Mouse (Mus musculus) CH12.LX (cell line): ENCODE results near the gene Ubash3b. TPM values are rescaled to one million over a fixed set of nuclear protein-coding genes. Genes with fewer than 3 reads are reported as not detected.

Experiments
- DNase-seq: peaks from one replicate; pipeline ENCODE4 v3.0.0-alpha.2; 2013; ENCODE audit errors: extremely low read depth
- H3K27ac ChIP-seq: 2 replicates; pipeline ENCODE4 v1.5.1; 2012; ENCODE audit warnings: low read depth, mild to moderate bottlenecking, control low read depth, moderate library complexity; ENCODE audit not compliant: insufficient read depth
- H3K27me3 ChIP-seq: replicated peaks from 2 replicates; pipeline ENCODE3; 2012; ENCODE audit warnings: inconsistent platforms
- H3K36me3 ChIP-seq, 2 experiments: replicated peaks in 1 of 2; 2 replicates each; pipeline versions ENCODE3 to v1.6.1; 2012; ENCODE audit warnings: inconsistent platforms in 1 of 2, low read length in 1 of 2, mild to moderate bottlenecking in 1 of 2, mixed read lengths in 1 of 2, moderate library complexity in 1 of 2; ENCODE audit not compliant: control insufficient read depth in 1 of 2, insufficient read depth in 1 of 2
- H3K4me1 ChIP-seq, 2 experiments: 2 replicates each; pipeline ENCODE4 v1.6.1; 2012; ENCODE audit warnings: inconsistent platforms in 1 of 2, moderate library complexity in 1 of 2; ENCODE audit not compliant: insufficient read depth in 2 of 2, control insufficient read depth in 1 of 2
- H3K4me2 ChIP-seq: 2 replicates; pipeline ENCODE4 v1.6.1; 2012; ENCODE audit warnings: low read depth, mild to moderate bottlenecking, control low read depth; ENCODE audit not compliant: poor library complexity, insufficient read depth, severe bottlenecking
- H3K4me3 ChIP-seq, 3 experiments: fragments of 150-350 bp in 1 of 3; sonication (generic) in 1 of 3; replicated peaks in 1 of 3; 2 replicates each; pipeline versions ENCODE3 to v1.5.1; 2011 to 2012; ENCODE audit warnings: low read depth in 2 of 3, low read length in 2 of 3, mild to moderate bottlenecking in 2 of 3, moderate library complexity in 2 of 3, control low read depth in 1 of 3, improper control_type of control experiment in 1 of 3, inconsistent platforms in 1 of 3, mixed read lengths in 1 of 3; ENCODE audit not compliant: poor library complexity in 1 of 3
- H3K79me2 ChIP-seq: replicated peaks from 2 replicates; pipeline ENCODE4 v1.6.1; 2012; ENCODE audit warnings: mild to moderate bottlenecking, moderate library complexity; ENCODE audit not compliant: control insufficient read depth, poor library complexity, insufficient read depth, severe bottlenecking; ENCODE audit errors: extremely low read depth
- H3K9ac ChIP-seq: 2 replicates; pipeline ENCODE4 v1.6.1; 2012; ENCODE audit warnings: low read depth, mild to moderate bottlenecking, control low read depth, moderate library complexity; ENCODE audit not compliant: insufficient read depth
- H3K9me3 ChIP-seq: replicated peaks from 2 replicates; pipeline ENCODE3; 2012; ENCODE audit warnings: low read length, inconsistent platforms, mixed read lengths
- CHD1 ChIP-seq: IDR thresholded peaks from 2 replicates; pipeline ENCODE4 v1.6.1; 2012; ENCODE audit warnings: low read depth, low read length, improper control_type of control experiment, inconsistent platforms
- CHD2 ChIP-seq: IDR thresholded peaks from 2 replicates; pipeline ENCODE4 v1.6.1; 2011; ENCODE audit warnings: low read length, improper control_type of control experiment
- CTCF ChIP-seq, 2 experiments: IDR thresholded peaks in 1 of 2; conservative IDR thresholded peaks in 1 of 2; 2 replicates each; pipeline ENCODE4 v1.5.1; 2011 to 2012; ENCODE audit warnings: low read depth in 2 of 2, low read length in 2 of 2, improper control_type of control experiment in 1 of 2, inconsistent platforms in 1 of 2, mild to moderate bottlenecking in 1 of 2, moderate library complexity in 1 of 2
- E2F4 ChIP-seq: IDR thresholded peaks from 2 replicates; pipeline ENCODE4 v1.6.1; 2011; ENCODE audit warnings: low read depth, low read length, improper control_type of control experiment; ENCODE audit not compliant: insufficient replicate concordance
- ELF1 ChIP-seq: IDR thresholded peaks from 2 replicates; pipeline ENCODE4 v1.6.1; 2014; ENCODE audit warnings: low read depth, mild to moderate bottlenecking, inconsistent platforms, low read length, improper control_type of control experiment
- ETS1 ChIP-seq: conservative IDR thresholded peaks from 2 replicates; pipeline ENCODE4 v1.6.1; 2012; ENCODE audit warnings: low read depth, mild to moderate bottlenecking, inconsistent platforms, low read length, improper control_type of control experiment, moderate library complexity
- GABPA ChIP-seq: IDR thresholded peaks from 2 replicates; pipeline ENCODE4 v1.6.1; 2012; ENCODE audit warnings: low read depth, low read length, improper control_type of control experiment, inconsistent platforms; ENCODE audit not compliant: insufficient replicate concordance
- IRF4 ChIP-seq: IDR thresholded peaks from 2 replicates; pipeline ENCODE4 v1.6.1; 2014; ENCODE audit warnings: low read depth, mild to moderate bottlenecking, inconsistent platforms, low read length, improper control_type of control experiment
- JUN ChIP-seq: IDR thresholded peaks from 2 replicates; pipeline ENCODE4 v1.6.1; 2011; ENCODE audit warnings: low read depth, mild to moderate bottlenecking, low read length, improper control_type of control experiment, moderate library complexity; ENCODE audit not compliant: insufficient read depth
- JUND ChIP-seq: conservative IDR thresholded peaks from 2 replicates; pipeline ENCODE4 v1.6.1; 2011; ENCODE audit warnings: low read depth, low read length, improper control_type of control experiment
- KAT2A ChIP-seq: IDR thresholded peaks from 2 replicates; pipeline ENCODE4 v1.6.1; 2012; ENCODE audit warnings: low read length, improper control_type of control experiment, inconsistent platforms; ENCODE audit not compliant: insufficient replicate concordance
- MAX ChIP-seq: IDR thresholded peaks from 2 replicates; pipeline ENCODE4 v1.6.1; 2011; ENCODE audit warnings: low read length, improper control_type of control experiment
- MAZ ChIP-seq: IDR thresholded peaks from 2 replicates; pipeline ENCODE4 v1.6.1; 2012; ENCODE audit warnings: low read depth, mild to moderate bottlenecking, inconsistent platforms, low read length, improper control_type of control experiment, moderate library complexity
- MEF2A ChIP-seq: IDR thresholded peaks from 2 replicates; pipeline ENCODE4 v1.6.1; 2014; ENCODE audit warnings: low read depth, mild to moderate bottlenecking, inconsistent platforms, low read length, improper control_type of control experiment, borderline replicate concordance
- MXI1 ChIP-seq: IDR thresholded peaks from 2 replicates; pipeline ENCODE4 v1.6.1; 2011; ENCODE audit warnings: mild to moderate bottlenecking, low read depth, low read length, improper control_type of control experiment
- NRF1 ChIP-seq: IDR thresholded peaks from 2 replicates; pipeline ENCODE4 v1.6.1; 2014; ENCODE audit warnings: low read depth, mild to moderate bottlenecking, inconsistent platforms, low read length, improper control_type of control experiment, moderate library complexity
- POLR2AphosphoS2 ChIP-seq: IDR thresholded peaks from 2 replicates; pipeline ENCODE4 v1.6.1; 2011; ENCODE audit warnings: low read depth, low read length, improper control_type of control experiment
- RAD21 ChIP-seq: IDR thresholded peaks from 2 replicates; pipeline ENCODE4 v1.6.1; 2011; ENCODE audit warnings: low read depth, mild to moderate bottlenecking, low read length, improper control_type of control experiment, moderate library complexity
- RCOR1 ChIP-seq: conservative IDR thresholded peaks from 2 replicates; pipeline ENCODE4 v1.6.1; 2012; ENCODE audit warnings: low read depth, mild to moderate bottlenecking, inconsistent platforms, low read length, improper control_type of control experiment
- SIN3A ChIP-seq: IDR thresholded peaks from 2 replicates; pipeline ENCODE4 v1.6.1; 2012; ENCODE audit warnings: low read length, improper control_type of control experiment, inconsistent platforms
- SMC3 ChIP-seq: IDR thresholded peaks from 2 replicates; pipeline ENCODE4 v1.6.1; 2011; ENCODE audit warnings: low read depth, low read length, improper control_type of control experiment
- TCF12 ChIP-seq: IDR thresholded peaks from 2 replicates; pipeline ENCODE4 v1.6.1; 2014; ENCODE audit warnings: low read depth, mild to moderate bottlenecking, inconsistent platforms, low read length, improper control_type of control experiment
- UBTF ChIP-seq: IDR thresholded peaks from 2 replicates; pipeline ENCODE4 v1.6.1; 2012; ENCODE audit warnings: low read depth, mild to moderate bottlenecking, inconsistent platforms, low read length, improper control_type of control experiment, moderate library complexity
- USF1 ChIP-seq: IDR thresholded peaks from 2 replicates; pipeline ENCODE4 v1.6.1; 2014; ENCODE audit warnings: low read depth, mild to moderate bottlenecking, inconsistent platforms, low read length, improper control_type of control experiment
- USF2 ChIP-seq: conservative IDR thresholded peaks from 2 replicates; pipeline ENCODE4 v1.6.1; 2011; ENCODE audit warnings: low read depth, low read length, improper control_type of control experiment
- ZC3H11A ChIP-seq: IDR thresholded peaks from 2 replicates; pipeline ENCODE4 v1.6.1; 2012; ENCODE audit warnings: low read depth, mild to moderate bottlenecking, inconsistent platforms, low read length, improper control_type of control experiment
- ZKSCAN1 ChIP-seq: IDR thresholded peaks from 2 replicates; pipeline ENCODE4 v1.6.1; 2012; ENCODE audit warnings: low read depth, inconsistent platforms, low read length, improper control_type of control experiment, borderline replicate concordance
- ZNF384 ChIP-seq: IDR thresholded peaks from 2 replicates; pipeline ENCODE4 v1.6.1; 2012; ENCODE audit warnings: low read depth, low read length, improper control_type of control experiment, inconsistent platforms
- dilution Hi-C: fragments of 300-500 bp; cut with MboI; formaldehyde crosslinking; loops from 2 replicates; pipeline ENCODE4 v1.14.3; 2020; ENCODE audit warnings: low sequenced_read_pairs; ENCODE audit not compliant: extremely low pct_unique_long_range_greater_than_20kb, extremely low pct_ligation_motif_present
- in situ Hi-C: fragments of 300-500 bp; cut with MboI; formaldehyde crosslinking; loops from 3 replicates; pipeline ENCODE4 v1.14.3; 2019; ENCODE audit warnings: low sequenced_read_pairs, low pct_ligation_motif_present, low pct_unique_long_range_greater_than_20kb, mixed read lengths
- polyA plus RNA-seq: library from polyadenylated mRNA; unstranded; fragments of >175 nt; gene quantifications from 2 replicates; pipeline ENCODE4 v1.2.1, GENCODE M21; 2012; ENCODE audit warnings: low read depth; ENCODE audit not compliant: insufficient read length
- total RNA-seq, 2 experiments: library from RNA; depleted of rRNA; stranded (reverse); fragments of 300-350 nt in 1 of 2; fragments of >200 nt in 1 of 2; gene quantifications; 2 replicates each; pipeline ENCODE4 v1.2.3; 2012 to 2014

Gene Ubash3b
- total and polyA plus RNA-seq, 3 experiments: 2.8 to 4.6 (median 4.2) TPM

DNA sequence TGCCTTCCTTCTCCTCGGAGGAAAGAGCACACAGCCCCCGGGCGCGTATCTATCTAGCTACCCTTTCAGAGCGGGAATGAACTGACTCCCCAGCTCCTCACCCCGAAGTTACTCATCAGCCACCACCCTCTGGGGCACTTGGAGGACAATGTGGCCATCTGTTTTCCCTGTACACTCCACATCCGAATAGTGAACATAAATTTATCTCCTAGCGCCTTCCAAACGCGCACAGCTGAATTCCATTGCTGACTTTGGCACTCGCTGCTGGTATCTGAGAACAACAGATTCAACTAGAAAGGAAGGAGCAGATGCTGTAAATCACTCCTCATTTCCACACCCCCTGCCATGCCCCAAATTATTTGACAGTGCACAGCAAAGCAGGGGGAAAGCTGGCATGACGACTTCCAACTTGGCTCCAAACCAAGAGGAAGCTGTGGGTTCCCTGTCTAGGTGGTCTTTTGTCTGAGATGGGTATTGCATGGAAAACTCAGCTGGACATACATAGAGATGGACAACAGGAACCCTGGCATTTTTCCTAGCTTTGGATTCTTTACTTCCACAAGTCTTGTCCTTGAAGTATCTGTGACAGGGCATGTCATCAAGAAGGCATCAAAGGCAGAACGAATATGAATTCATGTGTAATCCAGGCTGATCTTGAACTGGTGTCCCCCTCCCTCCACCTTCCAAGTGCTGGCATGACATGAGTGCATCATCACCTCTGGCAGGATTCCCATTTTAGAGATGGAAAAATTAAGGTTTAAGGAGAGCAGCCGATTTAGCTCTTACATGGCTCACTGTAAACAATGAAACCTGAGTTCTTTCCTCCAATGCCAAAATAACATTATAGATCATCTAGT lies 52.9 kb downstream of the Ubash3b start:
- H3K27ac ChIP-seq: no peak overlapping the region
- H3K4me1 ChIP-seq: peaks cover 33 to 49% of the 10 kb centered on the region in 2 experiments
- dilution Hi-C loops (no loop called here), in situ Hi-C loops (loop anchor here (10.0 kb wide), 1 partner anchor 56 kb away; the partner anchor contains the start of gene Ubash3b)
- H3K9me3 ChIP-seq: peaks cover 3% of the 10 kb centered on the region
- no peaks in the 10 kb centered on the region for H3K27me3 ChIP-seq
- no peaks in the 10 kb centered on the region for H3K36me3 ChIP-seq
- no peak overlapping the region for H3K9ac ChIP-seq
- TF ChIP-seq MAX: no peak
- TF ChIP-seq MXI1: no peak
- no peak for TF ChIP-seq ZKSCAN1
- no peak for TF ChIP-seq MEF2A
- TF ChIP-seq GABPA: no peak
- TF ChIP-seq UBTF: no peak
- no peak for TF ChIP-seq TCF12
- TF ChIP-seq KAT2A: no peak
- TF ChIP-seq CHD2: no peak
- TF ChIP-seq SIN3A: no peak
- H3K79me2 ChIP-seq: no peaks in the 10 kb centered on the region
- H3K4me2 ChIP-seq: no peak overlapping the region
- H3K4me3 ChIP-seq: no peak overlapping the region
- DNase-seq: no peak

DNA sequence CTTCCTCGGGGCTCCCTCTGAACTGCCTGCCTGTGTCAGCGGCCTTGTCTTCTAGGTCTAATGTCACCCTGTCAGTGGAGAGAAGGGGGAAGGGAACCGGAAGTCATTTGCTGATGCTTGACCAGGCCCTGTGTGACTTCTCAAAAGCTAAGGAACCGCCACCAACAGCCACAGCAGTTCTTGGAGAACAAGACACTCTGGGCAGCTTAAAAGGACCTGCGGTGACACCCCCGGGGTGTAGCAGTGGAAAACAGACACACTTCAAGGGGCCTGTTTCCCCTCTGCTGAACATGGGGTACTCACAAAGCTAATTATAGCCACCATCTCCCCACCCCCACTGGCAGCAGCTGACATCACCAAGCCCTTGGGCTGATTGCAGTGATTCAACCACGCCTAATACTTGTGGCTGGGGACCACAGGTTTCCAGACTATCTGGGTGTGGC lies 56.3 kb downstream of the Ubash3b start:
- DNase-seq: peak; percentile 82
- Histone ChIP-seq H3K36me3 (no peaks in the 10 kb centered on the region), H3K9me3 (no peaks in the 10 kb centered on the region), H3K4me1 (peaks cover 39 to 70% of the 10 kb centered on the region in 2 experiments), H3K9ac (peak overlapping the region; percentile 51), H3K27ac (peak overlapping the region; percentile 70), H3K79me2 (no peaks in the 10 kb centered on the region), H3K27me3 (no peaks in the 10 kb centered on the region), H3K4me3 (no peak overlapping the region), H3K4me2 (peak overlapping the region; percentile 64)
- in situ Hi-C loops: loop anchor here (10.0 kb wide), 1 partner anchor 60 kb away; the partner anchor contains the start of gene Ubash3b
- dilution Hi-C loops: no loop called here
- TF ChIP-seq RAD21: no peak; the same call in 1 of the 2 replicates
- no peak for TF ChIP-seq NRF1
- TF ChIP-seq JUND: no peak
- TF ChIP-seq MXI1: no peak
- no peak for TF ChIP-seq E2F4
- peak; percentile 44; the same call in 1 of the 2 replicates for TF ChIP-seq TCF12
- TF ChIP-seq MAZ: no peak
- TF ChIP-seq UBTF: no peak
- peak; percentile 97 for TF ChIP-seq MEF2A
- no peak for TF ChIP-seq ZKSCAN1
- TF ChIP-seq GABPA: no peak
- TF ChIP-seq RCOR1: no peak
- TF ChIP-seq CTCF (conservative IDR thresholded peaks at IDR 0.05 in 1 of 2, IDR thresholded peaks at IDR 0.05 in 1 of 2; ENCODE audit: low read depth in 2 of 2, low read length in 2 of 2): no peak
- TF ChIP-seq ZNF384: no peak
- TF ChIP-seq POLR2AphosphoS2: no peak
- TF ChIP-seq ZC3H11A: no peak
- no peak for TF ChIP-seq CHD1
- peak; percentile 87 for TF ChIP-seq ETS1
- TF ChIP-seq USF1: no peak
- peak; percentile 66; the same call in 1 of the 2 replicates for TF ChIP-seq ELF1
- no peak for TF ChIP-seq SMC3
- TF ChIP-seq USF2: no peak
- TF ChIP-seq JUN: peak; percentile 58; the same call in 1 of the 2 replicates
- peak; percentile 66; the same call in 1 of the 2 replicates for TF ChIP-seq MAX
- TF ChIP-seq KAT2A: no peak
- peak; percentile 64 for TF ChIP-seq IRF4
